Mouse (Mus musculus) kidney, embryonic 14.5 days (tissue): ENCODE data around the gene Cd93. TPM values are rescaled to one million over a fixed set of nuclear protein-coding genes. Genes with fewer than 3 reads are reported as not detected.

Source experiments
- ATAC-seq: fragments of 200-750 bp; cut with Nextera tagmentation; 2 replicates; pipeline ENCODE4 v1.8.0; 2017; ENCODE audit warnings: moderate number of reproducible peaks, mild to moderate bottlenecking, moderate TSS enrichment, moderate library complexity; ENCODE audit not compliant: low FRiP score, low TSS enrichment
- H3K27ac ChIP-seq: fragments of 300-500 bp; sonication (generic); 2 replicates; pipeline ENCODE4 v1.5.1; 2014; ENCODE audit warnings: low read depth, mild to moderate bottlenecking, low read length, moderate library complexity, mixed read lengths
- H3K27me3 ChIP-seq: fragments of 300-500 bp; sonication (generic); 2 replicates; pipeline ENCODE4 v1.6.1; 2014; ENCODE audit warnings: mild to moderate bottlenecking, low read length; ENCODE audit not compliant: control insufficient read depth, insufficient read depth
- H3K36me3 ChIP-seq: fragments of 300-500 bp; sonication (generic); 2 replicates; pipeline ENCODE4 v1.6.1; 2014; ENCODE audit warnings: low read length, mixed read lengths; ENCODE audit not compliant: control insufficient read depth, insufficient read depth
- H3K4me1 ChIP-seq: fragments of 300-500 bp; sonication (generic); 2 replicates; pipeline ENCODE4 v1.6.1; 2014; ENCODE audit warnings: low read length, mixed read lengths; ENCODE audit not compliant: control insufficient read depth, insufficient read depth
- H3K4me2 ChIP-seq: fragments of 300-500 bp; sonication (generic); replicated peaks from 2 replicates; pipeline ENCODE4 v1.6.1; 2014; ENCODE audit warnings: low read depth, mild to moderate bottlenecking, low read length
- H3K4me3 ChIP-seq: fragments of 300-500 bp; sonication (generic); 2 replicates; pipeline ENCODE4 v1.5.1; 2014; ENCODE audit warnings: mild to moderate bottlenecking, low read length
- H3K9ac ChIP-seq: fragments of 300-500 bp; sonication (generic); 2 replicates; pipeline ENCODE4 v1.6.1; 2014; ENCODE audit warnings: low read depth, mild to moderate bottlenecking, low read length, moderate library complexity
- H3K9me3 ChIP-seq: fragments of 300-500 bp; sonication (generic); 2 replicates; pipeline ENCODE4 v1.6.1; 2016; ENCODE audit warnings: low read length; ENCODE audit not compliant: control insufficient read depth
- WGBS: fragments of 180-500 bp; shearing (Covaris S2); extraction: QIAGEN DNeasy Blood & Tissue Kit; methylation state at CpG from one replicate; pipeline ENCODE4 v1.1.7; 2014; 5-methylcytosine and 5-hydroxymethylcytosine counted together
- polyA plus RNA-seq: library from polyadenylated mRNA; unstranded; fragments of >200 nt; fragmentation: Nextera tagmentation; extraction: Ambion mirVana; gene quantifications from 2 replicates; pipeline ENCODE4 v1.2.1, GENCODE M21; 2014

Cd93 gene
- polyA plus RNA-seq, 1 experiment from 2014 or later: 16.0 TPM

DNA sequence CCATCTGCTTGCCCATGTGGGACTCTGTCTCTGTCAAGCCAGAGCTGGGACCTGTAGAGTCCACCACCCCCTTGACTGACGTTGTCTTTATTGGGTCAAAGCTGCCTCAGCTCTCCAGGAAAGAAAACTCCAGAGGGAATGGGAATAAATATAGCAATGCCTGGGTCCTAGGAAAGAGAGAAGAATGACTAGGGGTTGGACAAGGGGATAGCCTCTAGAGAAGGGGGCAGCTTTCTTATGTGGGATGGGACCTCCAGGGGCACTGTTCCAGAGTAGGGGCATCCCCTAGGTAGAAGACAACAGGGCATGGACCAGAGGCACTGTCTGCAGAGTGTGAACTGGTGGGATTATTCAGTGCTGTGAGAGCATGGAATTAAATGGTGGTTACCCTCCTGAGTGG lies 33.5 kb downstream of the Cd93 start:
- no peaks in the 10 kb centered on the region for H3K36me3 ChIP-seq
- no peaks in the 10 kb centered on the region for H3K9me3 ChIP-seq
- H3K9ac ChIP-seq: no peak overlapping the region
- peaks cover 22% of the 10 kb centered on the region for H3K27me3 ChIP-seq
- no peak for ATAC-seq
- H3K4me2 ChIP-seq: no peak overlapping the region
- peaks cover 16% of the 10 kb centered on the region for H3K4me1 ChIP-seq
- 83% methylated on average over 1 of the region's 1 CpGs for WGBS
- no peak overlapping the region for H3K27ac ChIP-seq
- H3K4me3 ChIP-seq: no peak overlapping the region

DNA sequence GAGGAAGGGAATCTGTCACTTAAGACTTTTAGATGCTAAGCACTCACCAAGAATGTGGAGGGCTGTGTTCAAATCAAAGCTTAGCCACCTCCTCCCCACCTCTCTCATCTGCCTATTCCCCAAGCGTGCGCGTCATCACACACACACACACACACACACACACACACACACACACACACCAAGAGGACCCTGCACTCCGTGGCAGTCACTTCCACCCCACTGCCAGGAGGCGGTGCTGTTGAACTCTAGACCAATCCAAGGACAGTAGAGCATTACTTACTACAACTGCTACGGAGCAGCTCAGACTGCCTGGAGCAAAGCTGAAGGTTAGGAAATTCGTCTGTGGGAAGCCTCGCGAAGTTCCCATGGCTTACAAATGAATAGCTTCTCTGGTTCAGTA lies 34.2 kb downstream of the Cd93 start:
- no peaks in the 10 kb centered on the region for H3K9me3 ChIP-seq
- H3K4me3 ChIP-seq: no peak overlapping the region
- H3K4me2 ChIP-seq: no peak overlapping the region
- peaks cover 16% of the 10 kb centered on the region for H3K4me1 ChIP-seq
- peak; percentile 77 for ATAC-seq
- peaks cover 24% of the 10 kb centered on the region for H3K27me3 ChIP-seq
- H3K9ac ChIP-seq: no peak overlapping the region
- 28% methylated on average over 9 of the region's 9 CpGs for WGBS
- no peak overlapping the region for H3K27ac ChIP-seq
- no peaks in the 10 kb centered on the region for H3K36me3 ChIP-seq

GRCm38 (mm10) chr2:148408761-148409120 lies 34.6 kb downstream of the Cd93 start:
- 16% methylated on average over 6 of the region's 6 CpGs for WGBS
- Histone ChIP-seq H3K9ac (no peak overlapping the region), H3K4me1 (peaks cover 16% of the 10 kb centered on the region), H3K36me3 (no peaks in the 10 kb centered on the region), H3K9me3 (no peaks in the 10 kb centered on the region), H3K27ac (no peak overlapping the region), H3K4me2 (peak overlapping the region; percentile 70; the same call in 1 of the 2 replicates), H3K27me3 (peaks cover 26% of the 10 kb centered on the region), H3K4me3 (no peak overlapping the region; the same call in 1 of the 2 replicates)
- ATAC-seq: no peak

GRCm38 (mm10) chr2:148407870-148408760 lies 35.2 kb downstream of the Cd93 start, which contains the start of gene Thbd:
Thbd (minus strand) TSS chr2:148408188.
- H3K4me1 ChIP-seq: peaks cover 16% of the 10 kb centered on the region
- WGBS: 2% methylated on average over 35 of the region's 35 CpGs
- H3K27ac ChIP-seq: no peak within 1 kb of the TSS
- peak; percentile 71 for ATAC-seq
- no peaks in the 10 kb centered on the region for H3K9me3 ChIP-seq
- H3K36me3 ChIP-seq: no peaks in the 10 kb centered on the region
- peaks cover 26% of the 10 kb centered on the region for H3K27me3 ChIP-seq
- peak within 1 kb of the TSS; percentile 48 for H3K9ac ChIP-seq
- peak within 1 kb of the TSS; percentile 70 for H3K4me2 ChIP-seq
- peak within 1 kb of the TSS; percentile 41 for H3K4me3 ChIP-seq

GRCm38 (mm10) chr2:148406971-148407869 lies 36.1 kb downstream of the Cd93 start:
- H3K9me3 ChIP-seq: no peaks in the 10 kb centered on the region
- H3K4me1 ChIP-seq: peaks cover 16% of the 10 kb centered on the region
- H3K27ac ChIP-seq: no peak overlapping the region
- H3K9ac ChIP-seq: peak overlapping the region; percentile 48
- peak overlapping the region; percentile 70 for H3K4me2 ChIP-seq
- H3K4me3 ChIP-seq: peak overlapping the region; percentile 41
- ATAC-seq: peak; percentile 58
- H3K27me3 ChIP-seq: peaks cover 26% of the 10 kb centered on the region
- 4% methylated on average over 55 of the region's 55 CpGs for WGBS
- H3K36me3 ChIP-seq: no peaks in the 10 kb centered on the region

- 9% methylated on average over 34 of the region's 34 CpGs for whole genome bisulfite sequencing
- peaks cover 16% of the 10 kb centered on the region for H3K4me1 ChIP-seq
- H3K27ac ChIP-seq: no peak overlapping the region
- no peaks in the 10 kb centered on the region for H3K9me3 ChIP-seq
- no peak overlapping the region for H3K9ac ChIP-seq
- H3K27me3 ChIP-seq: peaks cover 26% of the 10 kb centered on the region
- no peaks in the 10 kb centered on the region for H3K36me3 ChIP-seq
- peak overlapping the region; percentile 41 for H3K4me3 ChIP-seq
- ATAC-seq: no peak
- peak overlapping the region; percentile 70 for H3K4me2 ChIP-seq
Observed at GRCm38 (mm10) chr2:148406160-148406970, 37.0 kb downstream of the Cd93 start.

- Histone ChIP-seq H3K9ac (no peak overlapping the region), H3K4me3 (no peak overlapping the region), H3K36me3 (no peaks in the 10 kb centered on the region), H3K27ac (no peak overlapping the region), H3K27me3 (peaks cover 26% of the 10 kb centered on the region), H3K4me1 (peaks cover 16% of the 10 kb centered on the region), H3K9me3 (no peaks in the 10 kb centered on the region), H3K4me2 (no peak overlapping the region)
- 76% methylated on average over 5 of the region's 5 CpGs for WGBS
- ATAC-seq: no peak
Observed at GRCm38 (mm10) chr2:148404906-148405305, 38.5 kb downstream of the Cd93 start.

- Histone ChIP-seq H3K4me1 (peaks cover 7% of the 10 kb centered on the region), H3K9ac (no peak overlapping the region), H3K27me3 (peaks cover 18% of the 10 kb centered on the region), H3K9me3 (no peaks in the 10 kb centered on the region), H3K4me3 (no peak overlapping the region), H3K4me2 (no peak overlapping the region), H3K36me3 (no peaks in the 10 kb centered on the region), H3K27ac (no peak overlapping the region)
- WGBS: 82% methylated on average over 1 of the region's 1 CpGs
- no peak for ATAC-seq
Observed at GRCm38 (mm10) chr2:148402227-148402626, 41.1 kb downstream of the Cd93 start.
